Mouse (Mus musculus) intestine, embryonic 16.5 days (tissue): Measurements from ENCODE around the gene Lpp. TPM values are rescaled to one million over a fixed set of nuclear protein-coding genes. Genes with fewer than 3 reads are reported as not detected.

ENCODE experiments used
- ATAC-seq: fragments of 200-750 bp; cut with Nextera tagmentation; 2 replicates; pipeline ENCODE4 v1.8.0; 2017; ENCODE audit warnings: moderate TSS enrichment, moderate library complexity
- H3K27ac ChIP-seq: fragments of 300-500 bp; sonication (generic); 2 replicates; pipeline ENCODE4 v1.5.1; 2014; ENCODE audit warnings: mild to moderate bottlenecking, low read length
- H3K27me3 ChIP-seq: fragments of 300-500 bp; sonication (generic); replicated peaks from 2 replicates; pipeline ENCODE4 v1.6.1; 2014; ENCODE audit warnings: low read length, control low read depth, mixed read lengths; ENCODE audit not compliant: control insufficient read depth, insufficient read depth
- H3K36me3 ChIP-seq: fragments of 300-500 bp; sonication (generic); 2 replicates; pipeline ENCODE4 v1.6.1; 2014; ENCODE audit warnings: low read length, control low read depth; ENCODE audit not compliant: control insufficient read depth, insufficient read depth
- H3K4me1 ChIP-seq: fragments of 300-500 bp; sonication (generic); 2 replicates; pipeline ENCODE4 v1.6.1; 2014; ENCODE audit warnings: low read length, control low read depth, mixed read lengths; ENCODE audit not compliant: control insufficient read depth, insufficient read depth
- H3K4me2 ChIP-seq: fragments of 300-500 bp; sonication (generic); 2 replicates; pipeline ENCODE4 v1.6.1; 2014; ENCODE audit warnings: low read depth, low read length, control low read depth
- H3K4me3 ChIP-seq: fragments of 300-500 bp; sonication (generic); 2 replicates; pipeline ENCODE4 v1.5.1; 2014; ENCODE audit warnings: mild to moderate bottlenecking, low read length
- H3K9ac ChIP-seq: fragments of 300-500 bp; sonication (generic); 2 replicates; pipeline ENCODE4 v1.6.1; 2014; ENCODE audit warnings: low read depth, low read length
- H3K9me3 ChIP-seq: fragments of 300-500 bp; sonication (generic); 2 replicates; pipeline ENCODE4 v1.6.1; 2016; ENCODE audit warnings: low read length, control low read depth; ENCODE audit not compliant: control insufficient read depth
- WGBS: fragments of 180-500 bp; shearing (Covaris S2); extraction: QIAGEN DNeasy Blood & Tissue Kit; methylation state at CpG from one replicate; pipeline ENCODE4 v1.1.7; 2014; 5-methylcytosine and 5-hydroxymethylcytosine counted together
- polyA plus RNA-seq: library from polyadenylated mRNA; unstranded; fragments of >200 nt; fragmentation: Nextera tagmentation; extraction: Ambion mirVana; gene quantifications from 2 replicates; pipeline ENCODE4 v1.2.1, GENCODE M21; 2015

The Lpp gene
- polyA plus RNA-seq, 1 experiment from 2014 or later = 64.7 TPM

GRCm38 (mm10) chr16:24478851-24479250 is 85.5 kb downstream of the Lpp start:
- Histone ChIP-seq H3K4me3 (no peak overlapping the region), H3K9me3 (no peaks in the 10 kb centered on the region), H3K27me3 (no peaks in the 10 kb centered on the region), H3K36me3 (no peaks in the 10 kb centered on the region), H3K4me2 (no peak overlapping the region), H3K27ac (no peak overlapping the region), H3K4me1 (peaks cover 41% of the 10 kb centered on the region), H3K9ac (no peak overlapping the region)
- WGBS = 71% methylated on average over 4 of the region's 4 CpGs
- ATAC-seq = no peak

- WGBS = 87% methylated on average over 6 of the region's 6 CpGs
- no peaks in the 10 kb centered on the region for H3K9me3 ChIP-seq
- no peak overlapping the region for H3K9ac ChIP-seq
- H3K4me2 ChIP-seq = no peak overlapping the region
- ATAC-seq = no peak
- no peaks in the 10 kb centered on the region for H3K27me3 ChIP-seq
- peaks cover 11% of the 10 kb centered on the region; the same call in 1 of the 2 replicates for H3K4me1 ChIP-seq
- H3K36me3 ChIP-seq = no peaks in the 10 kb centered on the region
- no peak overlapping the region for H3K4me3 ChIP-seq
- H3K27ac ChIP-seq = no peak overlapping the region
Observed at GRCm38 (mm10) chr16:24482648-24483047, 89.3 kb downstream of the Lpp start.

GRCm38 (mm10) chr16:24483527-24484101 is 90.3 kb downstream of the Lpp start:
- ATAC-seq = no peak
- 92% methylated on average over 13 of the region's 13 CpGs for WGBS
- Histone ChIP-seq H3K9me3 (no peaks in the 10 kb centered on the region), H3K9ac (no peak overlapping the region), H3K27ac (no peak overlapping the region), H3K36me3 (no peaks in the 10 kb centered on the region), H3K27me3 (no peaks in the 10 kb centered on the region), H3K4me1 (peaks cover 4% of the 10 kb centered on the region; the same call in 1 of the 2 replicates), H3K4me2 (no peak overlapping the region), H3K4me3 (no peak overlapping the region)

GRCm38 (mm10) chr16:24487782-24488241 is 94.5 kb downstream of the Lpp start:
- H3K9ac ChIP-seq = no peak overlapping the region
- peak; percentile 50 for ATAC-seq
- no peaks in the 10 kb centered on the region for H3K27me3 ChIP-seq
- no peaks in the 10 kb centered on the region for H3K36me3 ChIP-seq
- H3K27ac ChIP-seq = 0 out of 2 replicates have a peak overlapping the region, but pooled peaks have one; percentile 1
- no peak overlapping the region for H3K4me2 ChIP-seq
- H3K9me3 ChIP-seq = no peaks in the 10 kb centered on the region
- H3K4me3 ChIP-seq = no peak overlapping the region
- peaks cover 29% of the 10 kb centered on the region for H3K4me1 ChIP-seq
- WGBS = 47% methylated on average over 6 of the region's 6 CpGs

- H3K4me1 ChIP-seq = peaks cover 32% of the 10 kb centered on the region
- H3K27ac ChIP-seq = 0 out of 2 replicates have a peak overlapping the region, but pooled peaks have one; percentile 38
- no peak overlapping the region for H3K4me3 ChIP-seq
- 84% methylated on average over 8 of the region's 8 CpGs for WGBS
- H3K9ac ChIP-seq = no peak overlapping the region
- no peaks in the 10 kb centered on the region for H3K27me3 ChIP-seq
- no peaks in the 10 kb centered on the region for H3K9me3 ChIP-seq
- H3K4me2 ChIP-seq = no peak overlapping the region
- no peak for ATAC-seq
- no peaks in the 10 kb centered on the region for H3K36me3 ChIP-seq
Observed at GRCm38 (mm10) chr16:24489516-24490285, 96.4 kb downstream of the Lpp start.

- H3K4me1 ChIP-seq = peaks cover 34% of the 10 kb centered on the region
- no peak overlapping the region for H3K4me2 ChIP-seq
- H3K9ac ChIP-seq = no peak overlapping the region
- peak overlapping the region; percentile 38; the same call in 1 of the 2 replicates for H3K27ac ChIP-seq
- no peak overlapping the region for H3K4me3 ChIP-seq
- ATAC-seq = peak; percentile 36; the same call in 1 of the 2 replicates
- no peaks in the 10 kb centered on the region for H3K36me3 ChIP-seq
- H3K9me3 ChIP-seq = no peaks in the 10 kb centered on the region
- H3K27me3 ChIP-seq = no peaks in the 10 kb centered on the region
- 37% methylated on average over 18 of the region's 18 CpGs for WGBS
Observed at GRCm38 (mm10) chr16:24490751-24491485, 97.6 kb downstream of the Lpp start.

DNA sequence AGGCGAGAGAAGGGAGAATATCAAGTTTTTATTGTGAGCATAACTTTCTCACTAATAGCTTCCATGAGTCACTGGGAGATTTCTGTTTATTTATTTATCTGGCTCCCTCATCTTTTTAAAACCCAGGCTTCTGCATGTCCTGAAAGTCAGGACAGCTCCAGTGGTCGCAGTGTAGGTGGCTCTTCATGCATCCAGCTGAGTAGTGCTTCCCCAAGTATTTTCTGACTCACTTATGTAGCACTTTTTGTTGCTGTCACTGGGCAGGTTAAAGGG is 98.1 kb downstream of the Lpp start:
- H3K27ac ChIP-seq = 0 out of 2 replicates have a peak overlapping the region, but pooled peaks have one; percentile 38
- H3K4me2 ChIP-seq = no peak overlapping the region
- no peaks in the 10 kb centered on the region for H3K36me3 ChIP-seq

GRCm38 (mm10) chr16:24492194-24492940 is 99.1 kb downstream of the Lpp start:
- Histone ChIP-seq H3K9ac (no peak overlapping the region), H3K9me3 (no peaks in the 10 kb centered on the region), H3K4me2 (no peak overlapping the region), H3K27ac (no peak overlapping the region), H3K36me3 (no peaks in the 10 kb centered on the region), H3K27me3 (no peaks in the 10 kb centered on the region), H3K4me3 (no peak overlapping the region), H3K4me1 (peaks cover 35% of the 10 kb centered on the region)
- WGBS = 67% methylated on average over 4 of the region's 4 CpGs
- ATAC-seq = 0 out of 2 replicates have a peak, but pooled peaks have one; percentile 23

More for the DNA sequence above, 98.1 kb downstream of the Lpp start:
- Histone ChIP-seq H3K4me1 (peaks cover 35% of the 10 kb centered on the region), H3K9ac (no peak overlapping the region), H3K4me3 (no peak overlapping the region), H3K27me3 (no peaks in the 10 kb centered on the region), H3K9me3 (no peaks in the 10 kb centered on the region)
- no peak for ATAC-seq
- WGBS = 55% methylated on average over 2 of the region's 2 CpGs

GRCm38 (mm10) chr16:24494531-24494930 is 101.2 kb downstream of the Lpp start:
- 46% methylated on average over 6 of the region's 6 CpGs for WGBS
- H3K27me3 ChIP-seq = no peaks in the 10 kb centered on the region
- peaks cover 35% of the 10 kb centered on the region for H3K4me1 ChIP-seq
- ATAC-seq = peak; percentile 29; the same call in 1 of the 2 replicates
- no peaks in the 10 kb centered on the region for H3K9me3 ChIP-seq
- H3K4me2 ChIP-seq = no peak overlapping the region
- no peak overlapping the region for H3K9ac ChIP-seq
- H3K4me3 ChIP-seq = no peak overlapping the region
- no peaks in the 10 kb centered on the region for H3K36me3 ChIP-seq
- peak overlapping the region; percentile 73 for H3K27ac ChIP-seq
